Mouse (Mus musculus): ENCODE measurements around the gene Zfp978. TPM values are rescaled to one million over a fixed set of nuclear protein-coding genes. Genes with fewer than 3 reads are reported as not detected.

The Zfp978 gene
- polyA plus RNA-seq (2014; fragmentation: Illumina TruSeq; extraction: RNeasy Lipid Tissue Mini Kit (QIAGEN cat#74804); ENCODE audit: low read depth, low replicate concordance) = not detected

DNA sequence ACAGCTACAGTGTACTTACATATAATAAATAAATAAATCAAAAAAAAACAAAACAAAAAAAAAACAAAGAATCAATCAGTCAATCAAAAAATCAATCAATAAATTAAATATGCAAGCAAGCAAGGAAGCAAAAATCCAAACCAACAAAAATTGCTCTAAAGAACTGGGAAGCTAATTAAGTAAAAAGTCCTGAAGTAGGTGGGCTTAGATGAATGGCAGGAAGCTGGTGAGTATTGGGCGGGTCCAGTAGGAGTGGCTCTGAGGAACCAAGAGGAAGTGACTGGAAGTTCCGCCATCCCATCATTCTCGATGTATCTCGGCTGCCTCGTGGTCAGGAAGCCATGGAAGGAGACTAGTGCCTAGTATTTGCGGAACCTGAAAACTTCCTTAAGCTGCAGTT lies at the start of gene Zfp978:
Gene Zfp978, plus strand, starts transcription at position 301 of the 400 bp plus-strand sequence.

Other genes with a start within 250 kb of the Zfp978 start
- 3.0 TPM for gene Zfp991, start 229.3 kb upstream of the Zfp978 start, polyA plus RNA-seq (2014; fragmentation: Illumina TruSeq; extraction: RNeasy Lipid Tissue Mini Kit (QIAGEN cat#74804); ENCODE audit: low read depth, low replicate concordance)
- gene Zfp988, start 55.6 kb upstream of the Zfp978 start, polyA plus RNA-seq (2014; fragmentation: Illumina TruSeq; extraction: RNeasy Lipid Tissue Mini Kit (QIAGEN cat#74804); ENCODE audit: low read depth, low replicate concordance) = not detected
- gene Zfp982, start 131.1 kb downstream of the Zfp978 start, polyA plus RNA-seq (2014; fragmentation: Illumina TruSeq; extraction: RNeasy Lipid Tissue Mini Kit (QIAGEN cat#74804); ENCODE audit: low read depth, low replicate concordance) = 12.8 TPM
- not detected for gene Gm16503, start 178.9 kb downstream of the Zfp978 start, polyA plus RNA-seq (2014; fragmentation: Illumina TruSeq; extraction: RNeasy Lipid Tissue Mini Kit (QIAGEN cat#74804); ENCODE audit: low read depth, low replicate concordance)
- not detected for gene Zfp985, start 192.0 kb downstream of the Zfp978 start, polyA plus RNA-seq (2014; fragmentation: Illumina TruSeq; extraction: RNeasy Lipid Tissue Mini Kit (QIAGEN cat#74804); ENCODE audit: low read depth, low replicate concordance)

All from liver, adult 10 weeks (tissue).